In the genomic region with DNA sequence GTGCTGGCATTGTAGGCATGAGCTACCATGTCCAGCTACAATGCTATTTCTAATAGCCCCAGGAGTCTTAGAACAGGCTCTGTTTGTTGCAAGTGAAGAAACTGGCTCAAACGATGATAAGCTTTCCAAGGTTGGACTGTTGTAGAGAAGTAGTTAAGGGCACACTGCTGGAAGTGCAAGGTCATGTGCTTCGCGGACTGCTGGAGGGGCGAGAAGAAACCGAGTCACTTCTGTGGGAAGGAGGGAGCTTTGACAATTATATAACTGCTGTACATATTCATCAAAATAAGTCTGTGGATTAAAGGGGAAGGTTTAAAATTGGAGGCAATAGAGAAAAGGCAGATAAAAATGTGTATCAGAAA, we compare ENCODE assay signal across 7 mouse cellular contexts. TPM values are rescaled to one million over a fixed set of nuclear protein-coding genes. Genes with fewer than 3 reads are reported as not detected.
DNase-seq lines count a peak whose midpoint lies in the region; ATAC-seq and TF ChIP-seq lines count a peak whose summit lies in the region.

No protein-coding gene starts in this region.

- H3K27me3 ChIP-seq in kidney, adult 2 months (replicated peaks; ENCODE audit: control insufficient read depth, insufficient read depth, low read length), result no peaks in the 10 kb centered on the region
- H3K27me3 ChIP-seq in intestine, postnatal 0 days (replicated peaks; ENCODE audit: control insufficient read depth, insufficient read depth, low read length), result no peaks in the 10 kb centered on the region

- peak; percentile 15 for DNase-seq in kidney, adult 2 months
- no peak for DNase-seq in kidney, adult 11 months
- DNase-seq in ES-CJ7 (ENCODE audit: low read depth, low spot score), result peak; percentile 16
- no peak for DNase-seq in thymus, postnatal 0 days (ENCODE audit: low spot score)
- no peak for DNase-seq in thymus, postnatal 25 days

- peak overlapping the region; percentile 47; the same call in 1 of the 2 replicates for H3K27ac ChIP-seq in kidney, adult 2 months (ENCODE audit: insufficient read depth, low read depth, low read length)
- peak overlapping the region; percentile 35; the same call in 1 of the 2 replicates for H3K27ac ChIP-seq in intestine, postnatal 0 days (ENCODE audit: low read depth, low read length)

- 0 out of 2 replicates have a peak overlapping the region, but pooled peaks have one; percentile 13 for H3K4me2 ChIP-seq in intestine, postnatal 0 days (replicated peaks; ENCODE audit: low read depth)

- no peaks in the 10 kb centered on the region for H3K36me3 ChIP-seq in kidney, adult 2 months (ENCODE audit: control insufficient read depth, insufficient read depth, low read length)
- H3K36me3 ChIP-seq in intestine, postnatal 0 days (ENCODE audit: control insufficient read depth, insufficient read depth), result no peaks in the 10 kb centered on the region

- H3K4me1 ChIP-seq in kidney, adult 2 months (ENCODE audit: control insufficient read depth, insufficient read depth, low read length), result peaks cover 24% of the 10 kb centered on the region
- no peaks in the 10 kb centered on the region; the same call in 1 of the 2 replicates for H3K4me1 ChIP-seq in intestine, postnatal 0 days (replicated peaks; ENCODE audit: control insufficient read depth, insufficient read depth, low read length)

- ATAC-seq in common myeloid progenitor, adult 5-6 weeks (replicated peaks; ENCODE audit: low read depth, poor library complexity, severe bottlenecking), result peak; percentile 19; the same call in 1 of the 2 replicates
- ATAC-seq in intestine, postnatal 0 days, result no peak

- no peak overlapping the region for H3K4me3 ChIP-seq in kidney, adult 2 months (ENCODE audit: insufficient read depth, low read depth, low read length)
- H3K4me3 ChIP-seq in intestine, postnatal 0 days (ENCODE audit: low read depth, low read length), result no peak overlapping the region

- whole genome bisulfite sequencing in kidney, adult 2 months, result 36% methylated on average over 5 of the region's 5 CpGs
- 61% methylated on average over 5 of the region's 5 CpGs for WGBS in intestine, postnatal 0 days

- no peak for TF ChIP-seq CTCF in kidney, adult 2 months (conservative IDR thresholded peaks at IDR 0.05; ENCODE audit: insufficient read depth, insufficient read length, low read depth, low read length)
- no peak for TF ChIP-seq CTCF in intestine, postnatal 0 days (IDR thresholded peaks at IDR 0.05; ENCODE audit: low read depth)

- TF ChIP-seq POLR2A in kidney, adult 2 months (IDR thresholded peaks at IDR 0.05; ENCODE audit: low read depth, low read length), result no peak

- no peaks in the 10 kb centered on the region for H3K9me3 ChIP-seq in intestine, postnatal 0 days (ENCODE audit: control insufficient read depth)

- H3K9ac ChIP-seq in intestine, postnatal 0 days (ENCODE audit: low read depth, low read length), result no peak overlapping the region

RNA-seq across cellular contexts. Expression of gene Add1, which starts 8.8 kb away (rescaled TPM):
- polyA plus RNA-seq in kidney, adult 2 months (2012; rRNA removed), result 129 and 135 TPM in 2 replicates
- 114 and 141 TPM in 2 replicates for total RNA-seq in common myeloid progenitor, adult 5-6 weeks (2017)
- 59.4 and 62.7 TPM in 2 replicates for polyA plus RNA-seq in intestine, postnatal 0 days (2015; fragmentation: Nextera tagmentation; extraction: Ambion mirVana)
- polyA plus RNA-seq in thymus, postnatal 0 days (2015; fragmentation: Nextera tagmentation; extraction: Ambion mirVana), result 117 TPM in 2 replicates

RNA-seq across cellular contexts. Expression of gene Mfsd10, which starts 54.7 kb away (rescaled TPM):
- 55.6 and 77.2 TPM in 2 replicates for polyA plus RNA-seq in kidney, adult 2 months (2012; rRNA removed)
- total RNA-seq in common myeloid progenitor, adult 5-6 weeks (2017), result 81.7 and 82.5 TPM in 2 replicates
- 27.9 and 31.4 TPM in 2 replicates for polyA plus RNA-seq in intestine, postnatal 0 days (2015; fragmentation: Nextera tagmentation; extraction: Ambion mirVana)
- polyA plus RNA-seq in thymus, postnatal 0 days (2015; fragmentation: Nextera tagmentation; extraction: Ambion mirVana), result 75.2 and 89.4 TPM in 2 replicates

RNA-seq across cellular contexts. Expression of gene Sh3bp2, which starts 56.7 kb away (rescaled TPM):
- polyA plus RNA-seq in kidney, adult 2 months (2012; rRNA removed), result 8.1 and 8.6 TPM in 2 replicates
- total RNA-seq in common myeloid progenitor, adult 5-6 weeks (2017), result 9.9 and 10.2 TPM in 2 replicates
- polyA plus RNA-seq in intestine, postnatal 0 days (2015; fragmentation: Nextera tagmentation; extraction: Ambion mirVana), result 3.6 and 6.1 TPM in 2 replicates
- polyA plus RNA-seq in thymus, postnatal 0 days (2015; fragmentation: Nextera tagmentation; extraction: Ambion mirVana), result 10.5 and 16.2 TPM in 2 replicates

Comparison
In these comparisons a context has a peak if more than half of its experiments do, and no peak if none do; other contexts are left out.
1. DNase-seq: peak in kidney, adult 2 months (single experiment) and ES-CJ7 (single experiment); none in kidney, adult 11 months (single experiment), thymus, postnatal 0 days (single experiment) and thymus, postnatal 25 days (single experiment).